Mouse (Mus musculus): ENCODE results near the gene Zbtb11. TPM values are rescaled to one million over a fixed set of nuclear protein-coding genes. Genes with fewer than 3 reads are reported as not detected.

Zbtb11 gene
- total RNA-seq (2023): 44.4 and 59.5 TPM in 2 replicates

DNA sequence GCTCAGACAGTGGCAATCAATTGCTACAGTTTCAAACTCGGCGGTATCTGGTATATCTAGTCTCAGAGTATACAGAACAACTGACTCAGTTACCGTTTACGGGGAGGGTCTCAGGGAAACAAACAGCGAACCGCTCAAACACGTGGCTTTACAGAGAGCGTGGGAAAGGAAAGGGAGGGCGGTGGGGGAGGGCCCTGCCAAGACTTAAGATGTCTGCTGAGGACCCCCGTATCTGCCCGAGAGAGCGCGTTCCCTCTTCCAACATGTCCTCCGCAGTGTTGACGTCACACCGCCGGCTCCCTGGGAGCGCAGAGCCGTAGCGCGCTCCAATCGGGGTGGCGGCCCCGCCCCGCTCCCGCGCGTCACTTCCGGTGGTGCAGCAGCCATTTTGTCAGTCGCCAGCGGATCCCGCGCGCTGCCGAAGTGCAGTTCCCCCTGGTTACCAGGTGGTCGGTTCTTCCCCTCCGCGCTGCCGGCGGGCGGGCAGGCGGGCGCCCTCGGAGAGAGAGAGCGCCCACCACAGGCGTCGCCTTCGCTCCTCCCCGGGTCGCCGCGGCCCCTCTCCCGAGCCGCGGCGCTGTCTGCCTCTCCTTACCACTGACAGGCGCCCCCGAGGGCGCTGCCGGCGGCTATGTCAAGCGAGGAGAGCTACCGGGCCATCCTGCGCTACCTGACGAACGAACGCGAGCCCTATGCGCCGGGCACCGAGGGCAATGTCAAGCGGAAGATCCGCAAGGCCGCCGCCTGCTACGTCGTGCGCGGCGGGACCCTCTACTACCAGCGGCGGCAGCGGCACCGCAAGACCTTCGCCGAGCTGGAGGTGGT is at the start of gene Zbtb11:
Gene Zbtb11, plus strand, starts transcription at position 453 of the 825 bp plus-strand sequence.

DNA sequence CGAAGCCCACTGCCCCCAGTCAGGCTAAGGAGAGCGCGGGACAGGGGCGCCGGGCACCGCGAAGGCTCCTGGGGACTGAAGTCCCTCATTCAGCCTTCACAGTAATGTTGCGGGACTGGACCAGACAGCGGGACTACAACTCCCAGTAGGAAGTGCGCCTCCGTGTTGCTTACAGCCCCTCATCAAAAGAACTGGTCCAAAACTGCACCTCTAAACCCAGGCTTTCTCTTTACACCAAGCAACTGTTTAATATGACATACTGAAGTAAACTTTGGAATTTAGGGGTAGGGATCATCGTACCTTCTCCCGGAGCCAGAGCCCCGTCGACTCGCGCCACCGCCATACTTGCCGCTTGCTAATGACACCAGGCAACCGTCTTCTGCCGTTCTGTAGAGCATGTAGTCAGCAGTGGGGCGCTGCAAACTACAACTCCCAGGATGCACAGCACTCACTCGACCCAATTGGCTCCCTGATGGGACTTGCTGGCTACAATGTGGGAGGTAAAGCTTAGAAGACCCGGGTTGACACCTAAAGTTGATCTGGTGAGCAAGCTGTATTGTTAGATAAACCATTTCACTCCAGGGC is 39.1 kb upstream of the Zbtb11 start, which contains the start of gene Cep97:
Gene Cep97, minus strand, starts transcription at position 403 of the 585 bp plus-strand sequence.

DNA sequence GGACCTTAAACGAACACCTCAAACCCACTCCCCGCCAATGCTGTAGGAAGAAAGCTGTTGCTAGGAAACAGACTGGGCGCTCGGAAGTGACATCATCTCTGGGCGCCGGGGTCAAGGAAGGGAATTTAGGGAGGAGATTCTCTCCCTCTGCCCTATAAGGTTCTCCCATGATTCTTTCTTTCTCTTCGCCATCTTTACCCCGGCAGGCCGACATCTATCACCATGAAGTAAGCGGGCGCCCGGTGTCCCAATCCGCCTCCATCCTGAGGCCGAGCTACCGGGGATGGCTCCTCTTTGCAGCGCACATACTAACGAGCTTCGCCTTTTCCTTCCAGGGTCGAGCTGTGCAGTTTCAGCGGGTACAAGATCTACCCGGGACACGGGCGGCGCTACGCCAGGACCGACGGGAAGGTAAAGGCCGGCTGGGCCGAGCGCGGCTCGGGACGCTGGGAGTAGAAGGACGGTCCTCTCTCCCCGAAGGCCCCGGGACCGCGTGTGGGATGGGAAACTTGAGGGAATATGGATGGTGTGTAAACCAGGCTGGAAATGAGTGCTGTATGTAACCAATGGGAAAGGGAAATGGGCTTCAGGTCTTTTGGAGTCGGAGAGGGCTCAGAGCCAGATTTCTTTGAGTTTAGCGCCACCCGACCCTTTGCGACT is 7.3 kb upstream of the Zbtb11 start, which contains the start of gene Rpl24:
Gene Rpl24, plus strand, starts transcription at position 64 of the 660 bp plus-strand sequence.

DNA sequence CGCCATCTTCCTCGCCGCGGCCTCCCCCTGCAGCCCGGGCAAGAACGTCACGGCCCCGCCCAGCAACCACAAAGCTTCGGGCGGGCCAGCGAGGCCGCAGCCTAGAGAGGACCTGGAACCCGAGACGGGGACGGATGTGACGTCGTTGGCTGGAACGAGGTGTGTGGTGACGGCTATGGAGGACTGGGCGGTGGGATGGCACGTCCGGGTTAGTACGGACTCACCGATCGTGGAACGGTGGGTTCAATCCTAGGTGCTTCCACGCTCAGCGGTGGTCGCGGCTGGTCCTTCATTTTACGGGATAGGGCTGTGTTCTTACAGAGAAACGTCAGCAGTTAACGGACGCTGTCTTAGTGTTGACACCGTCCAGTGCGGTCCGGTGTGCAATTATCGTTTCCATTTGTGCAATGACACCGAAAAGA is 56.0 kb downstream of the Zbtb11 start, which contains the start of gene Pcnp:
Gene Pcnp, minus strand, starts transcription at position 79 of the 422 bp plus-strand sequence.

DNA sequence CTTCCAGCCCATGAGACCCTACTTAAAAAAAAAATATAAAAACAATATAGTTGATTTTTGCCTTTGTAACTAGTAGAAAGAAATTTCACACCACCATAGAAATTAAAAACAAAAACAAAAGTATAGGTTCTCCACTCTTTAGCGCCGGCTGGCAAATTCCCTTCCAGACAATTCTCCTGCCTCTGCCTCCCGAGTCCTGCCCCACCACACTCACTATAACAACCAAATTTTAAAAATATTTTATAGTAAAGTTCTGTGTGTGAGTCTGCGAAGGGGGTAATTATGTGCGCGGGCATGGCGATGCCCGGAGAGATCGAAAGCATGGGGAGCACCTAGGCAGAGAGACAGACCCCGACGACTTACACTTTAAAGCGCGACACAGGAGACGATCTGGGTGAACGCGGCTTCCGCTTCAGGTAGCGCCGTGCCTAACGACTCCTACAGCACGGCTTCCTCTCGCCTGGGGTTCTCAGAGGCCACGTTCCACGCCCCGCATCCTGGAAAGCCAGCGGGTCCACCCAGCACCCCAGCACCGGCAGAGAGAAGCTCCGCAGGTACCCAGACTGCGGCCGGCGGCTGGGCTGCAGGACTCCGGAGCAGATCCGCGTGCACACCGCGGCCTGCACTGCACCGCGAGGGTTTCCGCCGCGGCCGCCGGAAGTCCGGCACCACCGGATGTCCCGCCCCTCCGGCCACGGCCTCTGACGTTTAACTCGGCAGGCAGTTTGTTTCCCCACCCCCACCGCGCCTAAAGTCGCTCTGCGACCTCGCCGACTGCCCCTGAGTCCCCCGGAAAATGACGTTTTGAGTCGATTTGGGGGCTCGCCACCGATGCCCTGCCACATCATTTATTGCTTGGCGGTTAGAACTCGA is 63.7 kb downstream of the Zbtb11 start, which contains the start of gene Trmt10c:
Gene Trmt10c, minus strand, starts transcription at position 682 of the 873 bp plus-strand sequence.

DNA sequence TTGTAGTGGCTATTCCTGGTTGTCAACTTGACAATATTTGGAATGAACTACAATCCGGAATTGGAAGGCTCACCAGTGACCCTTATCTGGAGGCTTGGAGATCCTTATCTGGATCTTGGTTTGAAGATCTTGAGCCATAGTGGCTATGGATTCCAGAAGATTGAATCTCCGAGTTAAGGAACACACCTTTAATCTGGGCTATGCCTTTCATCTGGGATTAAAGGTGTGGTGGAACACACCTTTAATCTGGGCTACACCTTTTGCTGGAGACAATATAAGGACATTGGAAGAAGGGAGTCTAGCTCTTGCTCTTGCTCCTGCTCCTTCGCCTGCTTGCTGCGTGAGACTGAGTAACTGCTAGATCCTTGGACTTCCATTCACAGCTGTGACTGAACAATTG is 74.4 kb downstream of the Zbtb11 start, which contains the start of gene Senp7:
Gene Senp7, plus strand, starts transcription at position 301 of the 400 bp plus-strand sequence.

Other genes with a start within 250 kb of the Zbtb11 start
- 430 and 497 TPM in 2 replicates for gene Nfkbiz, start 135.0 kb upstream of the Zbtb11 start, total RNA-seq (2023)
- gene Nxpe3, start 78.6 kb upstream of the Zbtb11 start, total RNA-seq (2023): 2.2 and 2.4 TPM in 2 replicates
- gene Cep97, start 39.0 kb upstream of the Zbtb11 start, total RNA-seq (2023): 1.7 and 2.1 TPM in 2 replicates
- 197 and 283 TPM in 2 replicates for gene Rpl24, start 7.6 kb upstream of the Zbtb11 start, total RNA-seq (2023)
- 84.7 and 92.5 TPM in 2 replicates for gene Pcnp, start 55.9 kb downstream of the Zbtb11 start, total RNA-seq (2023)
- 7.7 and 8.0 TPM in 2 replicates for gene Trmt10c, start 63.9 kb downstream of the Zbtb11 start, total RNA-seq (2023)
- 44.7 and 51.6 TPM in 2 replicates for gene Senp7, start 74.5 kb downstream of the Zbtb11 start, total RNA-seq (2023)
- 0.45 and 0.95 TPM in 2 replicates for gene Impg2, start 230.4 kb downstream of the Zbtb11 start, total RNA-seq (2023)

Measured in neutrophil, adult 65 days (primary cell).